Mouse (Mus musculus): ENCODE measurements around the gene Trnp1. TPM values are rescaled to one million over a fixed set of nuclear protein-coding genes. Genes with fewer than 3 reads are reported as not detected.

Gene Trnp1
- 8.0 and 11.4 TPM in 2 replicates for polyA plus RNA-seq (2012; rRNA removed; ENCODE audit: low replicate concordance)

DNA sequence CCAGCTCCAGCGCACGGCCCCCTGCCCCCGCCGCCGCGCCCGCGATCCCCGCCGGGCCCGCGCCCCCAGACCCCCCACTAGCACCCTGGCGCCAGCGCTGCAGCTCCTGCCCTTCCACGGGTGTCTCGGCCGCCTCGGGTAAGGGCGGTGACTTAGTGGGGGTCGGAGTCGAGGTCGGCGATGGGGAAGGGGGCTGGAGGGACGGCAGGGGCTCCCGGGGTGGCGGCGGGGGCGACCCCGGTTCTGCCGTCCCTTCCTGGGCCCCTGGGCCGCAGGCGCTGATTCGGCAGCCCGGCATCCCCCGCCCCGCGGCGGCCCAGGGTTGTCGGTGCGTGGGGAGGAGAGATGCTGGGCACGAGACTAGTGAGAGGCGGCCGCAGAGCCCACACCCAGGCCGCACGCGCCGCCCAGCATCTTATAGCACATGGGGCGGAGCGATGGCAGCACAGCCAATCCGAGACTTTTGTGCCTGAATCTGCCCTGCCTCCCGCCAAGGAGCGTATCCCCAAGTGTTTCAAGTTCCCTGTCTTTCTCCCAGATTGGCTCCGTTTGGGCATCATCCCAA is at the start of gene Trnp1:
TSS of gene Trnp1 (minus strand) at position 391 of the 565 bp plus-strand sequence.

DNA sequence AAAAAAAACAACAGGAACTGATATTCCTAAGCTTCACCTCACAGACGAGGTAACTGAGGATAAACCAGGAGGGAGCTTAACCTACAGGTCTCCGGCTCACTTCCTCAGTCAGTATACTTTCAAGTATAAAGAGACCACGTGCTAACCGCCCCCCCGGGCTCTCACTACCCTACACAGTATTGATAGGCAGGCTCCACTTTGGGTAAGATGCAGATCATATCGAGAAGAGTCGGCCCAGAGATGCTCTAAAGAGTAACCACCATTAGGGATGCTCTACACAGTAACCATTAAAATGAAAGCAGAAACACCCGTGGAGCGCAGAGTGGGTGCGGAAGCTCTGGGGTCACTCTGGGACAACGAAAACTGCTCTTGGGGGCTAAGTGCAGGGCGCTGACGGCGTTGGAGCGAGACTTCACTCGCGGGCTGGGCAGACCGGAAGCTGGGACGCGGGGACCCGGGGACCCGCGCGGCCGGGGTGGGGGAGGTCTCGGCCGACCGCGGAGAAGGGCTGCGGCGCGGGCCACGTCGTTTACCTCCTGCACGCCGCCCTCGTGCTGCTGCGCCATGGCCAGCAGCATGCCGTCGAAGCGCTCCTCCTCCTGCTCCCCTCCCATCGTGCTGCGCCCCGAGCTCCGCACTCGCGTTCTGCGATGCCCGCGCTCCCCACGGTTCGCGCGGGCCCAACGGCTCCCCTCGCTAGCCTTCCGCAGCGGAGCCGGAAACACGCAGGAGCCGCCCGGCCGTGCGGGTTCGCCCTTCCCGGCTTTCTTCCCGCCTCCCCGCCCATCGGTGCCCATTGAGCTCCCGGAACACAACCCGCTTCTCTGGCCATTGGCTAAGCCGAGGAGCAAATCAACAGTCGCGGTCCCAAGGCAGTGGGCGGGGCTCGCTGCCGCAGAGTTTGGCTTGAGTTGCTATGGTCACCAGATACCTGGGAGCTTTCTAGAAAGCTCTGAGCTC is 47.2 kb upstream of the Trnp1 start, which contains the start of gene Nudc:
TSS of gene Nudc (minus strand) at position 725 of the 960 bp plus-strand sequence.

DNA sequence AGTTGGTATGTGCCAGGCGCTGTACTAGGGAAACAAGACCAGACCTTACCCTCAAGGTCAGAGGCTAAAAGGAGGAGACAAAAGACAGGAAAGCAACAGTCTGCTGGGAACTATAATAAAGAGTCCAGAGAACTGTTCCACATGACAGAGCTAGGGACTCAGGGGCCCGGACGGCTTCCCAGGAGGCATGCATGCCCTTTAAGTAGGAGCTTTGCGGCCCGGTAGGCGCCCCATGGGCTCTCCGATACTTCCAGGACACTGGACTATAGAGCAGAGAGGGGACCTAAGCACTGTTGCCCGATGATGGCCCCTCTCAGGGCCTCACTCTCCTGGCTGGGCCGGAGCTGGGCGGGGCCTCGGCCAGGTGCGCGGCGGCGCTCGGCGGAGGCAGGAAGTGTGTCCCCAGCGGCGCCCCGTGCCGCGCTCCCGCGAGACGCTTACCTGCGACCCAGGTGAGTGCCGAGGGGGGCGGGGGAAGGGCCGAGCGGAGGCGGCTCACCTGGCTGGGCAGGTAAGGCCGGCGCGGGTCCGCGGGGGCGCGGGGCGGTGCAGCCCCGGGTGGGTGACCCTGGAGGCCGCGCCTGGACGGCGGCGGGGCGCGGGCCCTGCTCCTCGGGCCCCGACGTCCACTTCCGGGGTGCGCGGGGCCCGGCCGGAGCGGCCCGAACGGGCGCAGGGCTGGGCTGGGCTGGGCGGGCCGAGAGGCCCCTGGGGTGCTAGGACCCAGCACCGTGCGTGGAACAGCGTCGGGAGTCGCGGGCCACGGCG is 20.4 kb upstream of the Trnp1 start, which contains the start of gene Kdf1:
TSS of gene Kdf1 (plus strand) at position 363 of the 768 bp plus-strand sequence.

DNA sequence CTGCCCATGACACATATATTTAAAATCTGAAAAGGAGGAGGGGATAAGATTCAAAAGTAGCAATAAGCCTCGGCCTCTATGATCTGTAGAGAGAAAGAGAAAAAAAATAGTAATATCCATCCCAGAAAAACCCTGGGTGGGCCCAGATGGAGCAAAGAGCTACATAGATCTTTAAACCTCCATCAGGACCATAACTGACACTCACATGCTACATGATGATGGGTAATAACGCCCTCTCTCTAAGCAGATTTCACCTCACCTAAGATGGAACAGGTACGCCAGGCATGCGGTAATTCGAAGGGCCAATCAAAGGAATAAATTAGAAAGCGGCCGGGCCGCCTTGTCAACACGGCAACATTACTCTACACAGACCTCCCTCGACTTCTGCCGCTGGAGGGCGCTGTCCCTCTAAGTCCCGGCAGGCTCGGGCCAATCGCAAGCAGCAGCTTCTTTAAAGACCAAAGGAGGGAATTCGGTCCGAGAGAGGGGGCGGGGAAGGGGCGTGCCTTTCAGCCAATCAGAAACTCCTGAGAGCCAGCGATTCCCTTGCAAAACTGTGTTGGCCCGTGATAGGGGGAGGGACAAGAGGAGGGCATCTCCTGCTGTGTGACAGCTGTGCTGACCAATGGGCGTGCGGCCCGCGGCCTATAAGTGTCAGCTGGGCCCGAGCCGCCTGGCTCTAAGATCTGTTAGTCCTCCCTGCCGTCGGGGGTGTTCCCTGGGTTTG is 18.7 kb downstream of the Trnp1 start, which contains the start of gene Tent5b:
TSS of gene Tent5b (plus strand) at position 675 of the 727 bp plus-strand sequence.

Other genes with a start within 250 kb of the Trnp1 start
- gene Sytl1, start 235.4 kb downstream of the Trnp1 start, polyA plus RNA-seq (2012; rRNA removed; ENCODE audit: low replicate concordance): 8.8 and 16.1 TPM in 2 replicates
- 45.8 and 48.9 TPM in 2 replicates for gene Tmem222, start 220.8 kb downstream of the Trnp1 start, polyA plus RNA-seq (2012; rRNA removed; ENCODE audit: low replicate concordance)
- gene Wdtc1, start 145.1 kb downstream of the Trnp1 start, polyA plus RNA-seq (2012; rRNA removed; ENCODE audit: low replicate concordance): 80.5 and 151 TPM in 2 replicates
- gene Slc9a1, start 128.8 kb downstream of the Trnp1 start, polyA plus RNA-seq (2012; rRNA removed; ENCODE audit: low replicate concordance): 45.1 and 60.2 TPM in 2 replicates
- 2.8 and 3.9 TPM in 2 replicates for gene Tent5b, start 18.4 kb downstream of the Trnp1 start, polyA plus RNA-seq (2012; rRNA removed; ENCODE audit: low replicate concordance)
- gene Kdf1, start 20.4 kb upstream of the Trnp1 start, polyA plus RNA-seq (2012; rRNA removed; ENCODE audit: low replicate concordance): 77.2 and 86.8 TPM in 2 replicates
- 13.8 and 19.1 TPM in 2 replicates for gene Nudc, start 47.4 kb upstream of the Trnp1 start, polyA plus RNA-seq (2012; rRNA removed; ENCODE audit: low replicate concordance)
- 23.8 and 32.6 TPM in 2 replicates for gene Nr0b2, start 54.8 kb upstream of the Trnp1 start, polyA plus RNA-seq (2012; rRNA removed; ENCODE audit: low replicate concordance)
- gene Gpatch3, start 76.2 kb upstream of the Trnp1 start, polyA plus RNA-seq (2012; rRNA removed; ENCODE audit: low replicate concordance): 7.1 and 14.1 TPM in 2 replicates
- 60.6 and 72.3 TPM in 2 replicates for gene Gpn2, start 85.8 kb upstream of the Trnp1 start, polyA plus RNA-seq (2012; rRNA removed; ENCODE audit: low replicate concordance)
- 155 and 294 TPM in 2 replicates for gene Sfn, start 103.6 kb upstream of the Trnp1 start, polyA plus RNA-seq (2012; rRNA removed; ENCODE audit: low replicate concordance)
- 22.3 and 31.5 TPM in 2 replicates for gene Zdhhc18, start 151.6 kb upstream of the Trnp1 start, polyA plus RNA-seq (2012; rRNA removed; ENCODE audit: low replicate concordance)
- 6.9 and 8.2 TPM in 2 replicates for gene Pigv, start 174.1 kb upstream of the Trnp1 start, polyA plus RNA-seq (2012; rRNA removed; ENCODE audit: low replicate concordance)